ENCODE assay signal across 8 mouse cellular contexts in genomic region chr10:44233351-44233750, GRCm38 (mm10). TPM values are rescaled to one million over a fixed set of nuclear protein-coding genes. Genes with fewer than 3 reads are reported as not detected.
A peak's percentile ranks its signal among the peaks of the same experiment; 100 is the strongest.
DNase-seq lines count a peak whose midpoint lies in the region; TF ChIP-seq lines count a peak whose summit lies in the region.
"Not testable (repeated sequence)": the region's sequence is repeated elsewhere in the genome, so short reads cannot be mapped to it uniquely, and the experiment has no call there.

No protein-coding gene starts in this region.

- H3K27ac ChIP-seq in heart, adult 2 months; liver, adult 2 months (replicated peaks; ENCODE audit: insufficient read depth, low read depth, low read length): not testable (repeated sequence)

- H3K4me3 ChIP-seq in heart, adult 2 months; liver, adult 2 months (ENCODE audit: insufficient read depth, low read depth, low read length): not testable (repeated sequence)

- intact Hi-C loops in heart, adult 2 months (cut with DNase I), result loop anchor here (10.0 kb wide), 1 partner anchor 279 kb away; no protein-coding TSS in a partner anchor

- H3K9ac ChIP-seq in heart, adult 2 months (ENCODE audit: low read depth, low read length); liver, adult 2 months (ENCODE audit: low read depth, low read length): not testable (repeated sequence)

- not testable (repeated sequence) for H3K27me3 ChIP-seq in heart, adult 2 months (ENCODE audit: control insufficient read depth, insufficient read depth, low read length); liver, adult 2 months (ENCODE audit: control insufficient read depth, insufficient read depth, low read length)

- H3K4me1 ChIP-seq in heart, adult 2 months (ENCODE audit: control insufficient read depth, insufficient read depth, low read length); liver, adult 2 months (ENCODE audit: control insufficient read depth, insufficient read depth, low read length): not testable (repeated sequence)

- H3K36me3 ChIP-seq in heart, adult 2 months (ENCODE audit: control insufficient read depth, insufficient read depth, low read length); liver, adult 2 months (ENCODE audit: control insufficient read depth, insufficient read depth, low read length): not testable (repeated sequence)

- TF ChIP-seq EP300 in heart, adult 2 months (IDR thresholded peaks at IDR 0.05; ENCODE audit: insufficient read depth, low read depth, low read length), result not testable (repeated sequence)

- 0% methylated on average over 1 of the region's 1 CpGs for WGBS in heart, adult 2 months
- 8% methylated on average over 1 of the region's 1 CpGs for WGBS in liver, adult 2 months

- DNase-seq in 416B (ENCODE audit: low read depth) (peak; percentile 63), ZHBTc4 (ENCODE audit: low read depth, low spot score) (peak; percentile 66)
- peak; percentile 15 for DNase-seq in cerebellum, adult 8-10 months
- DNase-seq in heart, adult 2 months, result not testable (repeated sequence)
- DNase-seq in kidney, postnatal 10 days, result peak; percentile 56
- peak; percentile 23 for DNase-seq in liver, adult 2 months (ENCODE audit: extremely low read depth, low read depth, low spot score)
- DNase-seq in natural killer cell, adult 2 months (ENCODE audit: low spot score in 2 of 2), result peak; percentile 19 to 36
- DNase-seq in thymus, postnatal 0 days (ENCODE audit: low spot score), result peak; percentile 55

- H3K79me2 ChIP-seq in heart, adult 2 months (replicated peaks; ENCODE audit: control insufficient read depth, insufficient read depth, low read length); liver, adult 2 months (ENCODE audit: control insufficient read depth, insufficient read depth, low read length): not testable (repeated sequence)

- TF ChIP-seq CTCF in heart, adult 2 months (IDR thresholded peaks at IDR 0.05), result peak; percentile 62
- peak; percentile 27; the same call in 1 of the 2 replicates for TF ChIP-seq CTCF in liver, adult 2 months (IDR thresholded peaks at IDR 0.05; ENCODE audit: low read depth, low read length)

- not testable (repeated sequence) for TF ChIP-seq POLR2A in heart, adult 2 months (IDR thresholded peaks at IDR 0.05; ENCODE audit: insufficient read depth, low read depth, low read length); liver, adult 2 months (IDR thresholded peaks at IDR 0.05; ENCODE audit: extremely low read depth, insufficient read depth, low read length)

RNA-seq across cellular contexts. Expression of gene Atg5, which starts 34.8 kb away (rescaled TPM):
- 10 to 100 TPM; 15.2 to 15.4 TPM for total RNA-seq in heart, adult 2 months (2021)
- polyA plus RNA-seq in heart, adult 2 months (2012; rRNA removed), result 6.5 and 10.7 TPM in 2 replicates
- 49.1 and 61.8 TPM in 2 replicates for total RNA-seq in liver, adult 2 months (2014; rRNA removed)
- polyA plus RNA-seq in liver, adult 2 months (2012; rRNA removed), result 16.7 and 17.4 TPM in 2 replicates
- 49.7 and 54.7 TPM in 2 replicates for polyA plus RNA-seq in thymus, postnatal 0 days (2015; fragmentation: Nextera tagmentation; extraction: Ambion mirVana)
